In genomic region chr1:113297807-113298206, GRCm38 (mm10) we compare ENCODE assay signal across 10 mouse cellular contexts.
DNase-seq lines count a peak whose midpoint lies in the region; ATAC-seq and TF ChIP-seq lines count a peak whose summit lies in the region.
"Had no signal": no experiment of that assay in that cellular context is flagged by ENCODE, and none has a peak within 500 bp of the region (broad histone marks: within the 10 kb centered on the region; RNA-seq: fewer than 3 reads in every experiment).

No protein-coding gene starts in this region.

- no peaks in the 10 kb centered on the region for H3K4me1 ChIP-seq in cerebellum, adult 2 months (ENCODE audit: control insufficient read depth, insufficient read depth, low read length)
- H3K4me1 ChIP-seq: neural tube, embryonic 12.5 days had no signal

- no peaks in the 10 kb centered on the region for H3K27me3 ChIP-seq in cerebellum, adult 2 months (ENCODE audit: control insufficient read depth, insufficient read depth, low read length)
- H3K27me3 ChIP-seq: neural tube, embryonic 12.5 days had no signal

- TF ChIP-seq POLR2A in cerebellum, adult 2 months (IDR thresholded peaks at IDR 0.05; ENCODE audit: borderline replicate concordance, insufficient read depth, low read length): no peak

- DNase-seq in cerebellum, adult 2 months: peak; percentile 5 to 20
- no peak for DNase-seq in cerebellum, adult 11 months
- DNase-seq in 3T3-L1 (ENCODE audit: low read depth, low spot score): peak; percentile 99
- peak; percentile 53 to 88 for DNase-seq in frontal cortex, postnatal 36 days (ENCODE audit: low spot score in 2 of 2)
- peak; percentile 61 to 77 for DNase-seq in left cerebral cortex, adult 9 months (ENCODE audit: low spot score in 2 of 2)
- no peak for DNase-seq in gastrocnemius, postnatal 25 days
- DNase-seq in testis, postnatal 10 days (ENCODE audit: low spot score): no peak
- DNase-seq: lung, postnatal 36 days had no signal

- TF ChIP-seq CTCF in cerebellum, adult 2 months (IDR thresholded peaks at IDR 0.05; ENCODE audit: borderline replicate concordance, insufficient read depth, low read depth, low read length): no peak

- 40% methylated on average over 3 of the region's 3 CpGs for WGBS in cerebellum, adult 2 months

- no peak overlapping the region for H3K4me3 ChIP-seq in cerebellum, adult 2 months (replicated peaks; ENCODE audit: insufficient read depth, low read depth, low read length)
- H3K4me3 ChIP-seq: neural tube, embryonic 12.5 days had no signal

- ATAC-seq in erythroblast, adult 5-6 weeks (replicated peaks; ENCODE audit: low FRiP score, poor library complexity, severe bottlenecking): no peak

- no peak overlapping the region for H3K27ac ChIP-seq in cerebellum, adult 2 months (ENCODE audit: insufficient read depth, low read length)
- H3K27ac ChIP-seq: neural tube, embryonic 12.5 days had no signal

Comparison
In these comparisons a context has a peak if more than half of its experiments do, and no peak if none do; other contexts are left out.
1. DNase-seq: peak in cerebellum, adult 2 months (2 of 2), 3T3-L1 (single experiment), frontal cortex, postnatal 36 days (2 of 2) and left cerebral cortex, adult 9 months (2 of 2); none in cerebellum, adult 11 months (single experiment), gastrocnemius, postnatal 25 days (single experiment) and testis, postnatal 10 days (single experiment).